Mouse (Mus musculus): ENCODE measurements at regions not wholly inside any gene's neighbourhood (a gene's known extent, or its start where the extent isn't known, plus 50 kb on each side); places are given as distances from the start of the nearest gene placed in this dataset.

- no peak for DNase-seq (ENCODE audit: low spot score in 2 of 2)
These were observed 109.1 kb upstream of the Ptbp2 start for GRCm38 (mm10) chr3:119893165-119893910.

- DNase-seq (ENCODE audit: low spot score in 2 of 2), result no peak
These were observed 108.4 kb upstream of the Ptbp2 start for GRCm38 (mm10) chr3:119892533-119893164.

- no peak for DNase-seq (ENCODE audit: low spot score in 2 of 2)
These were observed 106.6 kb upstream of the Ptbp2 start for GRCm38 (mm10) chr3:119890911-119891310.

GRCm38 (mm10) chr3:119888487-119888886 is 104.2 kb upstream of the Ptbp2 start:
- DNase-seq (ENCODE audit: low spot score in 2 of 2), result no peak

GRCm38 (mm10) chr3:119876395-119876794 is 92.1 kb upstream of the Ptbp2 start:
- no peak for DNase-seq (ENCODE audit: low spot score in 2 of 2)

- no peak for DNase-seq (ENCODE audit: low spot score in 2 of 2)
These were observed 90.8 kb upstream of the Ptbp2 start for GRCm38 (mm10) chr3:119875061-119875460.

- DNase-seq (ENCODE audit: low spot score in 2 of 2), result peak; percentile 5 to 15
These were observed 78.1 kb upstream of the Ptbp2 start for GRCm38 (mm10) chr3:119862194-119862957.
